Mouse (Mus musculus): ENCODE data around the gene Vmn1r23.
"Not testable (repeated sequence)": the region's sequence is repeated elsewhere in the genome, so short reads cannot be mapped to it uniquely, and the experiment has no call there.

The Vmn1r23 gene

DNA sequence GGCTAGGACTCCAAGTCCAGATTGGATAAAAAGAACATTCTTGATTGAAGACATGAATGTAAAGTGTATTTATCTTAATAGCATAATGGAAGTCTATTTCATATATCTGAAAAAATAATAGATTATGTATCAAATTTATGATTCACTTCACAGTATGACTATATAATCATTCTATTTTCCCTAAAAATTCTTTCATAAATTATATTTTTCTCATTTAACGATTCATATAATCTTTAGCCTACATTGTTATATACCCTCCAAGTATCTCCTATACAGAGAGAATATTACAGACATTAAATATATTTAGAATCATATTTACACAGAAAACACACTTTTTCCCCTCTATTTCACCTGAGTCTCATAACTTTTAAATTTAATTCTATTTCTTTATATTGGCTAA is at the start of gene Vmn1r23:
Vmn1r23 (minus strand) TSS at position 101 of the 400 bp plus-strand sequence.
- no peak for DNase-seq

DNA sequence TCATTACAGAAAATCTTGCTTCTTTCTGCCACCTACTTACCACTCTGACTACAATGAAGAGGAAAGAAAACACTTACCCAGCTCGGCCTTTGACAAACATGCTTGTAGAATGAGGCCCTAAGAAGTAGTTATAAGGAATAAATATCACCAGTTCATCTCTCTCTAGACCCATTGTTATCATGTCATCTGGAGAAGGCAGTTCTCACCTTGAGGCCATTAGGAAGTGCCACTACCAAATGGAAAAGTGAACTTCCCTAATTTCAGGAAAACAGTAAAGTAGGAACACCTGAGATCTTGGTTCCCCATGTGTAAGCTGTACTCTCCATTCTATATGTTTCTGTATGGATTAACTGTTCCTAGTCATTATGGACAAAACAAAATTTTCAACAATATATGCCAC is 34.8 kb upstream of the Vmn1r23 start, which contains the start of gene Vmn1r24:
Vmn1r24 (minus strand) TSS at position 101 of the 400 bp plus-strand sequence.
- DNase-seq: not testable (repeated sequence)

- no peak for DNase-seq
These were observed 18.7 kb downstream of the Vmn1r23 start, which contains the start of gene Vmn1r22 for GRCm38 (mm10) chr6:57907928-57908327. Gene Vmn1r22 (minus strand): TSS chr6:57908028.
